Mouse (Mus musculus) E14TG2a.4 (cell line): Measurements from ENCODE around the gene Panx3.
A peak's percentile ranks its signal among the peaks of the same experiment; 100 is the strongest.

Source experiments
- H3K27me3 ChIP-seq: 2 replicates; pipeline ENCODE4 v1.6.1; 2014; ENCODE audit warnings: low read length, control low read depth; ENCODE audit not compliant: insufficient read depth
- H3K36me3 ChIP-seq: 2 replicates; pipeline ENCODE4 v1.6.1; 2014; ENCODE audit warnings: low read length, control low read depth; ENCODE audit not compliant: insufficient read depth
- H3K4me1 ChIP-seq: replicated peaks from 2 replicates; pipeline ENCODE4 v1.6.1; 2014; ENCODE audit warnings: low read depth, low read length, control low read depth
- H3K4me3 ChIP-seq: replicated peaks from 2 replicates; pipeline ENCODE4 v1.5.1; 2014; ENCODE audit warnings: mild to moderate bottlenecking, low read length
- H3K9me3 ChIP-seq: 2 replicates; pipeline ENCODE4 v1.6.1; 2014; ENCODE audit warnings: low read length, control low read depth
- CTCF ChIP-seq: conservative IDR thresholded peaks from 2 replicates; pipeline ENCODE4 v1.5.1; 2014; ENCODE audit warnings: low read length
- NANOG ChIP-seq: IDR thresholded peaks from 2 replicates; pipeline ENCODE4 v1.6.1; 2014; ENCODE audit warnings: borderline replicate concordance, low read length, mixed read lengths
- POU5F1 ChIP-seq: IDR thresholded peaks from 2 replicates; pipeline ENCODE4 v1.6.1; 2014; ENCODE audit warnings: low read length, borderline replicate concordance

Panx3 gene

DNA sequence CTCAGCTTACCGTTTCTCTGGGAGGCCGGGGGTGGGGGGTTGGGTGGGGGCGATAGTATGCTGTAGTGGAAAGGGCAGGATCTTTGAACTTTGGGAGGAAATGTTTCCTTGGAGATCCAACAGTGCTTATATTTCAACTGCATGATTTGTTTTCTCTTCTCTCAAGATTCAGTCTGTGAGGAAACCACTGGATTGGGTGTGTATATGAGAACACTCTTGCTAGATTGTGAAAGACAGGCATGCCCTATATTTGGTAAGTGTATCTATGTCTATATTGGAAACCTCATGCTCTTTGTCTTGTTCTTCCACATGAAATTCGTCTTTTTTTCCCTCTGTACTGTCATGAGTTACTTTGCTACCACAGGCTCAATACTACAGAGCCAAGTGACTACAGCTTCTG is 643 bp upstream of the Panx3 start:
- TF ChIP-seq NANOG: no peak
- no peak for TF ChIP-seq POU5F1
- TF ChIP-seq CTCF: 0 out of 2 replicates have a peak, but pooled peaks have one; percentile 1

DNA sequence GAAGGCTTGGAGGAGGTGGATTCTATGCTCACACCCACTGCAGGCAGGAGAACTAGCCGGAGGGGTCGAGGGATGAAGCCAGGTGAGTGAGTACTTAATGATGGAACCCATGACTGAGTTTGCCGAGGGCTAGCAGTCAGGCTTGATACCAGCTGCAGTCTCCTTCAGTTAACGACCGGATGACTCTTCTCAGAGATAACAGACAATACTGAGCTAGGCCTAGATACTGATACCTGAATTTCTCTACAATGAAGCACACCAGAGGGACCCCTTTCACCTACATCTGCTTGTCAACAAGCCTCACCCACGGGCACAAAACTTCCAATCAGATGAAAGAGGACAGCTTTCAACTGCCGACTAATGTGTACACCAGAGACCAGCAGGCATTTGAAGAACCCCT is 3.0 kb downstream of the Panx3 start:
- Histone ChIP-seq H3K4me1 (peaks cover 14% of the 10 kb centered on the region), H3K36me3 (no peaks in the 10 kb centered on the region), H3K4me3 (no peak overlapping the region), H3K27me3 (no peaks in the 10 kb centered on the region), H3K9me3 (no peaks in the 10 kb centered on the region)
- TF ChIP-seq NANOG (no peak), POU5F1 (no peak), CTCF (no peak)

More for the DNA sequence above, 643 bp upstream of the Panx3 start:
- H3K4me3 ChIP-seq: no peak overlapping the region
- no peaks in the 10 kb centered on the region for H3K27me3 ChIP-seq
- H3K4me1 ChIP-seq: peaks cover 14% of the 10 kb centered on the region
- no peaks in the 10 kb centered on the region for H3K9me3 ChIP-seq
- H3K36me3 ChIP-seq: no peaks in the 10 kb centered on the region

DNA sequence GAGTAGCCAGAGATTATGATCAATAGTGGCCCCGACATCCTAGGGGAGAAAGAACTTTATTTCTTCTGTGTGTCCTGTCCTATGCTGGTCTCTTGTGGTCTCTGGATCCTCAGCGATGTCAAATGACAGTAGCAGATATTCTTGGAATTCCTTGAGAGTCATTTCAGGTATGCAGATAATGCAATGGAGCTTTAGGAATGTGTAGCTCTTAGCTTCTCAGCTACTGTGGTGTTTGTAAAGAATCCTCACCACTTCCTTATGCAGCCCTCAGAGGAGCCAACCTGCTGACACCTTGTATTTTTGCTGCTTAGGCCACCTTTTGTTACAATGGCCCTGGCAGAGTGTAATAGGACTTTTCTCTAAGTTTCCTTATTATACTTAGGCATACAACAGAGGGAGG is 4.4 kb downstream of the Panx3 start:
- Histone ChIP-seq H3K4me3 (no peak overlapping the region), H3K27me3 (no peaks in the 10 kb centered on the region), H3K36me3 (no peaks in the 10 kb centered on the region), H3K4me1 (peaks cover 14% of the 10 kb centered on the region), H3K9me3 (no peaks in the 10 kb centered on the region)
- TF ChIP-seq CTCF (no peak), NANOG (no peak), POU5F1 (no peak)

DNA sequence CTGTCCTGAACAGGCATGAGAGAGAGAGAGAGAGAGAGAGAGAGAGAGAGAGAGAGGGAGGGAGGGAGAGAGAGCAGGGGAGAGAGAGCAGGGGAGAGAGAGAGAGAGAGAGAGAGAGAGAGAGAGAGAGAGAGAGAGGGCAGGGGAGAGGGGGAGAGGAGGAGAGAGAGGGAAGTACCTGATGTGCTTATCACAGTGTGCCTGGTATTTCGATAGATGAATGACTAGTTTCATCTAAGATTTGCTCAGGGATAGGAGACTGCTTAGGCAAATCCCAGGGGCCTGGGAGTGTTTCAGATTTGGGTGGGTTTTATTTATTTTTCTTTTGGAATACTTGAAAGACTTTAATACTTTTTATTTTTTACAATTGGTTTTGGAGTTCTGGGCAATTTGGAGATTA is 5.8 kb downstream of the Panx3 start:
- TF ChIP-seq NANOG (no peak), POU5F1 (no peak), CTCF (no peak)
- H3K4me1 ChIP-seq: peaks cover 5% of the 10 kb centered on the region
- H3K9me3 ChIP-seq: no peaks in the 10 kb centered on the region
- H3K4me3 ChIP-seq: no peak overlapping the region
- H3K27me3 ChIP-seq: no peaks in the 10 kb centered on the region
- no peaks in the 10 kb centered on the region for H3K36me3 ChIP-seq

DNA sequence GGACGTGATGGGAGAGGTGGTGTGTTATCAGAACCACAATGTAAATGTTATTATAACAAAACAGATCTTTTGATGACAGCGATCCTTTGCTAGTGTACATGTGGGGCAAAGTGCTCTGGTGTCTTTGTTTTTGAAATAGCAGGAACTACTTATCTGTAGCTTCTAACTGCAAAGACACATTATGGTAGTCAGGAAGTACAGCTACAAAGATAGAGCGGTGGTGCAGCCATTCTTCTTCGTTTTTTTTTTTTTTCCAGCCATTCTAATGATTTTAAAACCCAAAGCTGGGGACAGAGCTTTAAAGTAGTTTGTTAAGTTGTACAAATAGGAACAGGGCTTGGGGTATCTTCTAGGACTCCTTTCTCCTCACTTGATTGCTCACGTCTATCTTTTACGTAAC is 9.6 kb downstream of the Panx3 start:
- H3K4me1 ChIP-seq: peaks cover 25% of the 10 kb centered on the region

DNA sequence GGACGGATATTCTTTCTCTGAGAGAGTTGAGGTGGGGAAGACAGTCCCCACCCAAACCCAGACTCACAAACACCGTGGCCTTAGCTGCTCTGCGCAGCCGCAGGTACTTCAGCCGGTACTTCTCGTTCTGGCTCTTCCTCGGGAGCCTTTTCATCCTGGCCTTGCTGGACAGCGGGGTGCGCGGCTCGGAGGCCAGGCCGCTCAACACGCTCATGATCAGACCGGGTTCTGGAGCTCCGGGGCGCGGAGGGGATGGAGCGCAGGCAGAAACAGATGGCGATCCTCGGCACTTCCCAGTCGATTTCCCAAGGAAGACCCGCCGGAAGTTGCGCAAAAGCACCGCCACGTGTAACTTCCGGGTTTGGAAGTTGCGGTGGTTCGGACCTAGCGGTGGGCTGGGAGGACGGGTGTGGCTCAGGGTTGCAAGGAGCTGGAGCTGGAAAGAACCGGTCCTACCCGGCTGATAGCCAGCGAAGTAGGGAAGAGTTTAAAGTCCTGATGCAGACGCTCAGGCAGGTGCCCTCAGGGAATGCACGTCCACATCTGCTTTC is 12.0 kb downstream of the Panx3 start, which contains the start of gene Tbrg1:
Tbrg1 (minus strand) TSS at position 382 of the 551 bp plus-strand sequence.
- TF ChIP-seq NANOG (peak; percentile 7; the same call in 1 of the 2 replicates), POU5F1 (no peak)
- Histone ChIP-seq H3K4me3 (peak within 1 kb of the TSS; percentile 95), H3K4me1 (peaks cover 39% of the 10 kb centered on the region), H3K36me3 (peaks cover 34% of the 10 kb centered on the region), H3K27me3 (no peaks in the 10 kb centered on the region), H3K9me3 (no peaks in the 10 kb centered on the region)

More for the DNA sequence above, 9.6 kb downstream of the Panx3 start:
- no peak overlapping the region for H3K4me3 ChIP-seq
- TF ChIP-seq CTCF (no peak), POU5F1 (no peak), NANOG (no peak)
- H3K36me3 ChIP-seq: peaks cover 10% of the 10 kb centered on the region
- no peaks in the 10 kb centered on the region for H3K9me3 ChIP-seq
- no peaks in the 10 kb centered on the region for H3K27me3 ChIP-seq

DNA sequence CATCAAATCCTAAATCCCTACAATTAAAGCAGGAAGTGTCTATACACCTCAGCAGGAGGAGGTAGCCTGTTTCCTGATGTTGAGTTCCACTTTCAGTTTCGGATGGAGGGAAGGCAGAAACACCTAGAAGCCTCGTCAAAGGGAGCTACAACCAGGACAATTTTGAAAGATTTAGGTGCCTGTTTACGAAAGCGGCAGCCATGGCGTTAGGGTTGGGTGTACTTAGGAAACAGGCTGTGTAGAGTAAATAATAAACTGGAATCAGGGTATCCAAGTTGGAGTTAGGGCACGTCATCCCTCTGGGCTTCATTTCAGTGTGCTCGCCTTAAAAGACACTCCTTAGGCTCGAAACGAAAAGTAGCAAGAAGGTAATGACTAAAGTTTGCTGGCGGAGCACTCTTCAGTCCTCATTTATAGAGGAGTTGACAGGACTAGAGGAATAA is 12.6 kb downstream of the Panx3 start:
- Histone ChIP-seq H3K4me3 (peak overlapping the region; percentile 95), H3K9me3 (no peaks in the 10 kb centered on the region), H3K4me1 (peaks cover 39% of the 10 kb centered on the region), H3K36me3 (peaks cover 38% of the 10 kb centered on the region), H3K27me3 (no peaks in the 10 kb centered on the region)
- no peak for TF ChIP-seq NANOG
- TF ChIP-seq POU5F1: no peak
- TF ChIP-seq CTCF: no peak

DNA sequence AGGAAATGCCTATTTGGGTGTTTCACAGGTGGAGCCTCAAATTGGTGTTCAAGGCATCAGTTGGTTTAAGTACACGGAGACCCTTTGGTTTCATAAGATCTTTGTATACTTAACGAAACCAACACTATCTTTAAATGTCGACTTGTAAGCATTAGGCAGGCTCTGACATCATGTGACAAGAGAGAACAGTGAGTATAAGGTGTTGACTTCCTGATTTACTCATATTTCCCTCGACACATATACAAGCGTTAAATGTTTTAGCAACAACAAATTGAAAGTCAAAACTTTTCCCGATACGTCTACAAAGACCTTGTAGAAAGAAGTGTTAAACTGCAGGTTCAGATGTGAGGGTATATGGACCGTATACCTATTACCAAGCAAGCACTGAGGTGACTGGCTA is 13.1 kb downstream of the Panx3 start:
- peaks cover 39% of the 10 kb centered on the region for H3K4me1 ChIP-seq
- no peak for TF ChIP-seq CTCF
- TF ChIP-seq POU5F1: no peak
- no peak for TF ChIP-seq NANOG

DNA sequence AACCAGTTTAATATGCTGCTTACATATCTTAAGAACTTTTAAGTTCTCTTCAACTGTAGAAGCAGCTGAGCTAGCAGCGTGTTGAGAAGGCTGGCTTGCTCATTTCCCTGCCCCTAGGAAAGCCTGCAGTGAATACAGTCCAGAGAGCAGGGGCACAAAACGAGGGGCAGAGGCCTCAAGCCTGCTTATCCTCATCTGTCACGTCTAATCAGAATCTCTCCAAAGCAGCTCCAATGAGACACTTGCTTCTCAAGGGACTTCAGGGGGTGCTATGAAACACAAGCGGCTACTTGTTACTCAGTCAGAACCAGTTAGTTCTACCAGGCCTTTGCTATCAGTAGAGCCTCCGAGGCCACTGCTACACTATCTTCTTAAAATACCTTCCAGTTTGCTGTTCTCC is 15.2 kb downstream of the Panx3 start:
- Histone ChIP-seq H3K27me3 (no peaks in the 10 kb centered on the region), H3K36me3 (peaks cover 64% of the 10 kb centered on the region), H3K9me3 (no peaks in the 10 kb centered on the region), H3K4me3 (no peak overlapping the region), H3K4me1 (peaks cover 39% of the 10 kb centered on the region)
- TF ChIP-seq POU5F1: no peak
- TF ChIP-seq CTCF: no peak
- no peak for TF ChIP-seq NANOG

More for the DNA sequence above, 13.1 kb downstream of the Panx3 start:
- H3K4me3 ChIP-seq: peak overlapping the region; percentile 95
- no peaks in the 10 kb centered on the region for H3K27me3 ChIP-seq
- no peaks in the 10 kb centered on the region for H3K9me3 ChIP-seq
- H3K36me3 ChIP-seq: peaks cover 43% of the 10 kb centered on the region
